Mouse (Mus musculus) ES-E14 (cell line): ENCODE measurements around the gene Cst6. TPM values are rescaled to one million over a fixed set of nuclear protein-coding genes. Genes with fewer than 3 reads are reported as not detected.
"Not testable (repeated sequence)": the region's sequence is repeated elsewhere in the genome, so short reads cannot be mapped to it uniquely, and the experiment has no call there.

Experiments
- DNase-seq: peaks from one replicate; pipeline ENCODE4 v3.0.0-alpha.2; 2013; ENCODE audit warnings: low read depth, low spot score
- H3K27ac ChIP-seq: 2 replicates; pipeline ENCODE4 v1.5.1; 2012; ENCODE audit warnings: low read depth, mild to moderate bottlenecking, low read length, moderate library complexity, mixed read lengths; ENCODE audit not compliant: poor library complexity, insufficient read depth, severe bottlenecking
- H3K36me3 ChIP-seq: 2 replicates; pipeline ENCODE4 v1.6.1; 2012; ENCODE audit warnings: mild to moderate bottlenecking, low read length, moderate library complexity, mixed read lengths; ENCODE audit not compliant: control insufficient read depth, poor library complexity, insufficient read depth, severe bottlenecking
- H3K4me1 ChIP-seq, 2 experiments: fragments of 150-350 bp in 1 of 2; sonication (generic) in 1 of 2; 2 replicates each; pipeline ENCODE4 v1.6.1; 2012; ENCODE audit warnings: low read length in 2 of 2, mild to moderate bottlenecking in 1 of 2, mixed read lengths in 1 of 2; ENCODE audit not compliant: control insufficient read depth in 2 of 2, insufficient read depth in 2 of 2, poor library complexity in 1 of 2
- H3K4me3 ChIP-seq, 2 experiments: fragments of 150-350 bp in 1 of 2; sonication (generic) in 1 of 2; 2 replicates each; pipeline ENCODE4 v1.5.1; 2012; ENCODE audit warnings: low read length in 2 of 2, low read depth in 1 of 2, mild to moderate bottlenecking in 1 of 2, mixed read lengths in 1 of 2; ENCODE audit not compliant: insufficient read depth in 1 of 2, poor library complexity in 1 of 2, severe bottlenecking in 1 of 2
- H3K9ac ChIP-seq: 2 replicates; pipeline ENCODE4 v1.6.1; 2012; ENCODE audit warnings: low read depth, mild to moderate bottlenecking, low read length, mixed read lengths; ENCODE audit not compliant: poor library complexity, insufficient read depth, severe bottlenecking
- H3K9me3 ChIP-seq: fragments of 150-350 bp; sonication (generic); 2 replicates; pipeline ENCODE4 v1.6.1; 2012; ENCODE audit warnings: low read depth, mild to moderate bottlenecking, low read length; ENCODE audit not compliant: control insufficient read depth, insufficient read depth
- CHD2 ChIP-seq: IDR thresholded peaks from 2 replicates; pipeline ENCODE4 v1.6.1; 2014; ENCODE audit warnings: mild to moderate bottlenecking, low read depth, low read length, inconsistent platforms
- HCFC1 ChIP-seq: IDR thresholded peaks from 2 replicates; pipeline ENCODE4 v1.6.1; 2012; ENCODE audit warnings: low read length, inconsistent platforms, borderline replicate concordance; ENCODE audit not compliant: insufficient read depth
- MAFK ChIP-seq: IDR thresholded peaks from 2 replicates; pipeline ENCODE4 v1.6.1; 2014; ENCODE audit warnings: mild to moderate bottlenecking, low read depth, low read length, inconsistent platforms; ENCODE audit not compliant: insufficient read depth
- ZC3H11A ChIP-seq: IDR thresholded peaks from 2 replicates; pipeline ENCODE4 v1.6.1; 2012; ENCODE audit warnings: low read depth, mild to moderate bottlenecking, inconsistent platforms, low read length, borderline replicate concordance
- ZNF384 ChIP-seq: IDR thresholded peaks from 2 replicates; pipeline ENCODE4 v1.6.1; 2012; ENCODE audit warnings: low read depth, low read length, inconsistent platforms
- in situ Hi-C, 2 experiments: fragments of 600-800 bp; cut with MboI; formaldehyde crosslinking; loops; one replicate each; pipeline ENCODE4 v1.15.1; 2025; ENCODE audit warnings: low sequenced_read_pairs in 2 of 2, inconsistent platforms in 1 of 2; ENCODE audit not compliant: unreplicated experiment in 2 of 2
- total RNA-seq: library from RNA; depleted of rRNA; stranded (reverse); fragments of 300-350 nt; gene quantifications from 2 replicates; pipeline ENCODE4 v1.2.3, GENCODE M21; 2012; rRNA removed

Cst6 gene
- 1.1 and 2.1 TPM in 2 replicates for total RNA-seq

DNA sequence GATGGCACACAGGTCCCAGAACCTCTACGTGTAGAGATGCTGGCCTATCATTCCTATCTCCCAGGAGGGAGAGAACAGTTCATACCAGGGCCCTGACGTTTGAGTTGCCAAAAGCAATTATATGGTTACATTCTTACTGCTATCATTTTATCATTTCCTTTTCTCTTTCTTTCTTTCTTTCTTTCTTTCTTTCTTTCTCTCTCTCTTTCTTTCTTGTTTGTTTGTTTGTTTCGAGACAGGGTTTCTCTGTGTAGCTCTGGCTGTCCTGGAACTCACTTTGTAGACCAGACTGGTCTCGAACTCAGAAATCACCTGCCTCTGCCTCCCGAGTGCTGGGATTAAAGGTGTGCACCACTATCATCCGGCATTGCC lies at the start of gene Cst6:
Cst6 (minus strand) TSS at position 73 of the 372 bp plus-strand sequence.
- peak within 1 kb of the TSS; percentile 55 to 62 for H3K4me3 ChIP-seq
- H3K4me1 ChIP-seq, H3K36me3 ChIP-seq, H3K27ac ChIP-seq, in situ Hi-C loops, DNase-seq, H3K9me3 ChIP-seq: not testable (repeated sequence)
- peak within 1 kb of the TSS; percentile 39; the same call in 1 of the 2 replicates for H3K9ac ChIP-seq

DNA sequence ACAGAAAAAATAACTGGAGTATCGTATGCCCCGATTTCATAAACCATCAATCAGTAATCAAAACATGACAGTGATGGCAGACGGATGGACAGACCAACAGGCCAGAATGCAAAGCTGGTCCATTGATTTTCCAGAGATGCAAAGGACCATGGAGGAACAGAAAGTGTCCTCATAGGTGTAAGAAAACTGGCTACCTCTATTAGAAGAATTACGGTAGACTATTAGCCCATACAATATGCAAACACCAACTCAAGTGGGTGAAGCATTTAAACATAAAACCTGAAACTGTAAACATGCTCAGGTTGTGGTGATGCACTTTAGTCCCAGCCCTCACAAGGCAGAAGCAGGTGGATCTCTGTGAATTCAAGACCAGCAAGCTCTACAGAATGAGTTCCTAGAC lies 46.0 kb upstream of the Cst6 start:
- no peaks in the 10 kb centered on the region for H3K9me3 ChIP-seq
- TF ChIP-seq ZNF384 (no peak), MAFK (no peak), CHD2 (no peak), ZC3H11A (no peak), HCFC1 (no peak)
- peaks cover 0 to 16% of the 10 kb centered on the region in 2 experiments; a peak in 1 of 4 replicates for H3K4me1 ChIP-seq
- H3K4me3 ChIP-seq = no peak overlapping the region
- H3K36me3 ChIP-seq = no peaks in the 10 kb centered on the region
- no peak overlapping the region for H3K9ac ChIP-seq
- DNase-seq = no peak
- H3K27ac ChIP-seq = no peak overlapping the region
- in situ Hi-C loops = no loop called here

DNA sequence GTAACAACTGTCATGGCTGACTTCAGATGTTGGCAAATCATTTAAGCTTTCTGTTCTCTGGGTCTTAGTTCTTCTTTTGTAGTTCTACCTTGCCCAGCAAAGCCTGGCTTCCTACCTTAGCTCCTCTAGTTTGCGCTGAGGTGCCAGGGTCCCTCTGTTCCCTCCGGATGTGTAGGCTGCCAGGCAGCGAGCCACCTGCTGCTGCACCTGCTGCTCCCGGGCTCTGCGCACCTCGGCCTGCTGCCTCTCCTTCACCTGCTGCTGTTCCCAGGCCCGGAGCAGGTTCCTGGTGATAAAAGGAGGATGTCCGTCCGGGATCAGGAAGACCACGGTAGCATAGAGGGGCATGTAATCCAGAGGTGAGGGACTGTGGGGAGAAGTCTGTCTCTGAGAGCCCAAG lies 44.8 kb upstream of the Cst6 start:
- DNase-seq = no peak
- Histone ChIP-seq H3K36me3 (no peaks in the 10 kb centered on the region), H3K9ac (no peak overlapping the region), H3K9me3 (no peaks in the 10 kb centered on the region), H3K4me1 (peaks cover 0 to 12% of the 10 kb centered on the region in 2 experiments; a peak in 1 of 4 replicates), H3K4me3 (no peak overlapping the region), H3K27ac (no peak overlapping the region)
- in situ Hi-C loops = no loop called here
- TF ChIP-seq CHD2 (no peak), HCFC1 (no peak), ZNF384 (no peak), MAFK (no peak), ZC3H11A (no peak)

DNA sequence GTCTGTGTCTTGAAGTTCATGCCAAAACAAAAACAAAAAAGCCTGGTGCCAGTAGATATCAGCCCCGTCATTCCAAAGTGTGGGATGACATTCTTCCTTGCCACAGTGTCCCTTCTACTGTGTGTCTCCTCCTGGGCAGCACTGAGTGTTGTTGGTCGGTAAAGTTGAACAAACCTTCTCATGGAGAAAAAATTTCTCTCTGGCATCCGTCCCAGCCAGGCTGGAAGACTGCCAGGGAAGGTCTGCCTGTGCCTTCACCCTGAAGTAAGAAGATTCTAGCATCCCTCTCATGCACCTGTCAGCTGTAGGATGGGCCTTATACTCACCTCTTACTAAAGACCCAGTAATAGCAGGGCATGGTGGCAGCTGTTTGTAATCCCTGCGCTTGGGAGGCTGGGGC lies 43.5 kb upstream of the Cst6 start:
- TF ChIP-seq MAFK = no peak
- no peak for TF ChIP-seq CHD2
- TF ChIP-seq HCFC1 = no peak
- TF ChIP-seq ZNF384 = no peak
- no peak for TF ChIP-seq ZC3H11A
- Histone ChIP-seq H3K4me1 (peaks cover 0 to 12% of the 10 kb centered on the region in 2 experiments; a peak in 1 of 4 replicates), H3K36me3 (no peaks in the 10 kb centered on the region), H3K9me3 (no peaks in the 10 kb centered on the region), H3K27ac (no peak overlapping the region), H3K9ac (no peak overlapping the region), H3K4me3 (no peak overlapping the region)
- DNase-seq = no peak
- in situ Hi-C loops = no loop called here

DNA sequence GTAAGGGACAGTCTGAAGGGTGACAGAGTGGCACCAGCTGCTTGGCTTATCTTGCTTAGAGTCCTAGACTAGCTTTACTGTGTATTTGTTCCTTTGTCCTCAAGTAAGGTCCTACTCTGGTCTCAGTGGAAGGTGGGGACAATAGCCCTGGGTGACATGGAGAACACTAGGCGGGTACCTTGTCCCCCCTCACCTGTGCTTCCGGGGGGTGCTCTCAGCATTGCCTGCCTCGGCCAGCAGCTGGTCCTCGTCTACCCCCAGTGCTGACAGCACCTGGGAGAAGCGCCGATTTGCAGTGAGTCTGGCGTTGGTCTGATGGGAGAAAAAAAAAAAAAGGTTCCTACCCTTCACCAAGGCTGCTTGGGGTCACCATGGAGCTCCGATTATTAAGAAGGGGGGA lies 41.0 kb upstream of the Cst6 start:
- Histone ChIP-seq H3K27ac (no peak overlapping the region), H3K9me3 (no peaks in the 10 kb centered on the region), H3K9ac (peak overlapping the region; percentile 89; the same call in 1 of the 2 replicates), H3K4me3 (peak overlapping the region; percentile 73 to 94), H3K4me1 (peaks cover 2 to 14% of the 10 kb centered on the region in 2 experiments; a peak in 1 of 4 replicates), H3K36me3 (peaks cover 4% of the 10 kb centered on the region; the same call in 1 of the 2 replicates)
- in situ Hi-C loops = no loop called here
- no peak for TF ChIP-seq CHD2
- TF ChIP-seq ZNF384 = no peak
- no peak for TF ChIP-seq HCFC1
- TF ChIP-seq ZC3H11A = no peak
- TF ChIP-seq MAFK = no peak
- no peak for DNase-seq
